Mouse (Mus musculus): Measurements from ENCODE around the gene Slfn1.
A peak's percentile ranks its signal among the peaks of the same experiment; 100 is the strongest.
"Not testable (repeated sequence)": the region's sequence is repeated elsewhere in the genome, so short reads cannot be mapped to it uniquely, and the experiment has no call there.

Slfn1 gene

DNA sequence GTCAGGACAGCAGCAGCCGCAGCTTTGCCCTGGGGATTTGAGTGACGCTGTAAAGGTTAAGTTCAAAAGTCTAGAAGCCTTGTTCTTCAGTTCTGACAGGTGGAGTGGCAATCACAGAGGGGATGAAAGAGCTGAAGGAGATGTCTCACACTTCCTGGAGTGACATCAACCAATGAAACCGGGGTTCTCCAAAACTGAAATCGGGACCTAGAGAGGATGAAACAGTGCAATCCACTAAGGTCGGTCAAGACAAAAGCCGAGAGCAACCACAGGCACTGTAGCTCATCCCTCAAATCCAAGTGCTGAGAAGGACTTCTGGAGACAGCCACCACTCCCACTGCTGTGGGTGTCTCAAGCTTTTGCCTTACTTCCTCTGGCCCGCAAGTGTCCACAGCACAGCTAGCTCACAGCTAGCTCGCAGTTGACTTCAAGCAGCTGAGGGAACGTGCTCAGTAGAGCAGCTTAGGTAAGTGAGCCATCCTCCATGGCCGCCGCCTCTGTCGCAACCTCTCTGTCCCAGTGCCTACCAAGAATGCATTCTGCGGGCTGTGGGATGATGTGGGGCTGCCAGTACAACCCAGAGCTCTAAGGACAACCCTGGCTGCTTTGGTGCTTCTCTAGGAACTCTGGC is at the start of gene Slfn1:
Gene Slfn1, plus strand, starts transcription at position 253 of the 631 bp plus-strand sequence.
- DNase-seq: no peak

DNA sequence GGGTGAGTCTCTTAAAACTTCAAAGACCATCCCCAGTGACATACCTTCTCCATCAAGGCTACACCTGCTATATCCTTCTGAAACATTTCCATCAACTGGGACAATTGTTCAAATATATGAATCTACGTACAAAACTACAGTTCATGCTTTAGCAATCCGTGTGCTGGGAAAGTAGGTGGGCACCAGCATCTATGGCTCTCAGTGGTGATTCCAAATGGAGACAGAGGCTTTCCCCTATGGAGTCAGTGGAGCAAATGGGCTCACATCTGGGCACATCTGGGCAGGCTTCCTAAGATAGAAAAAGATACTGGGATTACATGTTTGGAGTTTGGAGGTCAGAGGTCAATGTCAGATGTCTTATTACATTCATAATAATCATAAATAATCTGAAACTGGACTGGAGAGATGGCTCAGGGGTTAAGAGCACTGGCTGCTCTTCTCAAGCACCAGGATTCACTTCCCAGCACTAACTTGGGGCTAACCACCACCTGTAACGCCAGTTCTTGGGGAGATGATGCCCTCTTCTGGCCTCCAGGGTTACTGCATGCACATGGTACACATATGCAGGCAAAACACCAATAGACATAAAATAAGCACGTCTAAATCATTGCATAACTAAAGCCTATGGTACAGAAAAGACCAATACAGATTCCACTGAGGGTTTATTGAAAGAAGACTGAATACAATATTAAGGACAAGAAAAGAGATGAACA is 48.5 kb upstream of the Slfn1 start:
- no peak for DNase-seq

GRCm38 (mm10) chr11:83070321-83070970 is 46.2 kb upstream of the Slfn1 start:
- DNase-seq: no peak

GRCm38 (mm10) chr11:83077714-83078422 is 38.8 kb upstream of the Slfn1 start:
- peak; percentile 89 to 92 for DNase-seq

- DNase-seq: no peak
Observed at GRCm38 (mm10) chr11:83078423-83079140, 38.1 kb upstream of the Slfn1 start.

- DNase-seq: no peak
Observed at GRCm38 (mm10) chr11:83079487-83080199, 37.0 kb upstream of the Slfn1 start.

DNA sequence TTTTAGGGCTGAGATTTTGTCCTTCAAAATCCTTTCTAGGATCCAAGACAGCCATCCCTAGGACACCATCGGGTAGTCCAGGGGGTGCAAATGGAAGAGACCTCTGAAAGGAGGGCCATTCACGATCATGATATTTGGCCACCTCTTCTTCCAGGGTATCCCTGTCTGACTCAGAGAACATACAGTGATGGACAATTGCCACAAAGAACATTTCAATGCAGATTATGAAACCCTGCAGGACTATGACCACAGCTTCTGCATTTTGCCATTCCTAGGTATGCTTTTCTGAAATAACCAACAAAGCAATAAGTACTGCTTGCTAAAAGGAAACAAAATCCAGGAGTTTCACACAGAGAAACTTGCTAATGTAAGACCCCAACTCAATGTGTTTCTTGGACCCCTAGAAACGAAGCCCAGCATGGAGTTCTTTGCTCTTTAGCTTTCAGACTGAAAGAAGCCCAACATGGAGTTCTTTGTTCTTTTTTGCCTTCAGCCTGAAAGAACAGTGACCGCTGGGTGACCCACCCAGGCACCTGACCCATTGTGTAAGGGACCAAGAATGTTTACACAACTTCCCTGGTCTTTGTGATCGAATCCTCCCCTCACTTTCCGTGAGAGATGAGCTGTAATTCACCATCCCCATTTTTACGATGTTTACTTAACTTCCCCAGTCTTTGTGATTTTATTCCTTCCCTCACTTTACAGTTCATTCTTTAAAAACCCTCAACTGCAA is 33.7 kb upstream of the Slfn1 start:
- DNase-seq: no peak

DNA sequence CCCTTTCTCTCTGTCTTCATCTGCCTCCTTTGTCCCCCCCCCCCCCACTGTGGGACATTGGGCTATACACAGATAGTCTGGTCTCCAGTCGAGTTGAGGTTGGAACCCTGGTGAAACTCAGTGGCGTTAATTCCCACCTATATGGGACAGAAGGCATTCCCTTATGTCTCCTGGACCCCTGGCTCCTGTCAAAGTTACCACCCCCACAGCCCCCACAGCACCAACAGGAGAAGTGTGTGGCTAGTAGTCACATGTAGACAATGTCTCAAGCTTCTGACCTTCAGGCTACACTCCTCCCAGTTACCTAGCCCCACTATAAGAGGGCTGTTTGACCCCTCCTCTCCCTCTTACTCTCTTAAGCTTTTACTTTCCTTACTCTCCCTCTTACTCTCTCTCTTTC is 32.5 kb upstream of the Slfn1 start:
- DNase-seq: no peak

- no peak for DNase-seq
Observed at GRCm38 (mm10) chr11:83084761-83085160, 31.9 kb upstream of the Slfn1 start.

GRCm38 (mm10) chr11:83115138-83115537 is 1.5 kb upstream of the Slfn1 start:
- DNase-seq: peak in 1 of 2 experiments; percentile 28

- peak in 1 of 2 experiments; percentile 5 for DNase-seq
Observed at GRCm38 (mm10) chr11:83118056-83118455, 1.4 kb downstream of the Slfn1 start.

DNA sequence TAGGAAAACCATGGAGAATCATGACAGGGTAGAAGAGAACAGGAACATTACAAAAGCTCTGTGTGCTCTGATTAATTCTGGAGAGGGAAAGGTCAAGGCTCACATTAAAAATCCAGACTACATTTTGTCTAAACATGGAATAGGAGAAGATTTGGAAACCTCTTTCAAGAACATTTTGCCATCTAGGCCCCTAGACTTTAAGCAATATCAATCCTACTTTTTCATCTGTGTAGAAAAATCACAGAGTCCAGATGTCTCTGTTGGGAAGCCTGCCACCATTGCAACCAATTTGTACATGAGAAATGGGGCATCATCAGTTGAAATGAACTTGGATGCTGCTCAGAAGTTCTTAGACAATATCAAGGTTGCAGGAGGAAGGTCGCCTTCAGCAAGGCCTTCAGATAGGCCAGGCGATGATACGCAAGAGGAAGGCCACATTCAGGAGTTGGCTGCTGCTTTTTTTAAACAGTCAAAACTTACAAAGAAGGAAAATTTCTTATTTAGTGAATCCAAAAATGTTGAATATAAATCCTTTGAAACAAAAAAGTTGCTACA is 4.6 kb downstream of the Slfn1 start:
- DNase-seq: no peak

- DNase-seq: no peak
Observed at GRCm38 (mm10) chr11:83123198-83123597, 6.5 kb downstream of the Slfn1 start.

- peak in 1 of 2 experiments; percentile 2 for DNase-seq
Observed at GRCm38 (mm10) chr11:83124906-83125305, 8.3 kb downstream of the Slfn1 start.

GRCm38 (mm10) chr11:83125633-83126032 is 9.0 kb downstream of the Slfn1 start:
- DNase-seq: not testable (repeated sequence)

GRCm38 (mm10) chr11:83137253-83137652 is 20.6 kb downstream of the Slfn1 start:
- not testable (repeated sequence) for DNase-seq

- DNase-seq: not testable (repeated sequence)
Observed at GRCm38 (mm10) chr11:83148939-83149338, 32.3 kb downstream of the Slfn1 start.
